Mouse (Mus musculus): ENCODE data around the gene Saa1. TPM values are rescaled to one million over a fixed set of nuclear protein-coding genes. Genes with fewer than 3 reads are reported as not detected.

Gene Saa1
- polyA plus RNA-seq, 1 experiment from 2014 or later = 3.7 TPM

- 75% methylated on average over 12 of the region's 12 CpGs for WGBS
- Histone ChIP-seq H3K4me1 (replicated peaks; ENCODE audit: insufficient read depth, low read length) (no peaks in the 10 kb centered on the region), H3K9ac (ENCODE audit: low read depth, low read length) (no peak overlapping the region), H3K9me3 (replicated peaks; ENCODE audit: low read length) (no peaks in the 10 kb centered on the region), H3K27me3 (ENCODE audit: insufficient read depth, low read length) (no peaks in the 10 kb centered on the region), H3K4me2 (ENCODE audit: low read length) (no peak overlapping the region), H3K36me3 (ENCODE audit: insufficient read depth, low read length) (no peaks in the 10 kb centered on the region), H3K4me3 (replicated peaks; ENCODE audit: low read depth, low read length) (no peak overlapping the region), H3K27ac (no peak overlapping the region)
- no peak for TF ChIP-seq CTCF (IDR thresholded peaks at IDR 0.05; ENCODE audit: low read depth)
- DNase-seq (ENCODE audit: low spot score) (no peak), ATAC-seq (replicated peaks; ENCODE audit: low FRiP score, low read depth) (no peak)
These were observed 4.0 kb downstream of the Saa1 start for GRCm38 (mm10) chr7:46738561-46739460.

GRCm38 (mm10) chr7:46734983-46735382, 7.8 kb downstream of the Saa1 start:
- Histone ChIP-seq H3K27ac (no peak overlapping the region), H3K36me3 (ENCODE audit: insufficient read depth, low read length) (no peaks in the 10 kb centered on the region), H3K9me3 (replicated peaks; ENCODE audit: low read length) (no peaks in the 10 kb centered on the region), H3K4me3 (replicated peaks; ENCODE audit: low read depth, low read length) (no peak overlapping the region), H3K27me3 (ENCODE audit: insufficient read depth, low read length) (no peaks in the 10 kb centered on the region), H3K4me1 (replicated peaks; ENCODE audit: insufficient read depth, low read length) (no peaks in the 10 kb centered on the region), H3K9ac (ENCODE audit: low read depth, low read length) (no peak overlapping the region), H3K4me2 (ENCODE audit: low read length) (no peak overlapping the region)
- WGBS = 84% methylated on average over 2 of the region's 2 CpGs
- ATAC-seq (replicated peaks; ENCODE audit: low FRiP score, low read depth) (no peak), DNase-seq (ENCODE audit: low spot score) (no peak)
- TF ChIP-seq CTCF (IDR thresholded peaks at IDR 0.05; ENCODE audit: low read depth) = no peak

- Histone ChIP-seq H3K27me3 (ENCODE audit: insufficient read depth, low read length) (no peaks in the 10 kb centered on the region), H3K27ac (no peak within 1 kb of the TSS), H3K4me3 (replicated peaks; ENCODE audit: low read depth, low read length) (no peak within 1 kb of the TSS), H3K36me3 (ENCODE audit: insufficient read depth, low read length) (no peaks in the 10 kb centered on the region), H3K9me3 (replicated peaks; ENCODE audit: low read length) (no peaks in the 10 kb centered on the region), H3K4me1 (replicated peaks; ENCODE audit: insufficient read depth, low read length) (no peaks in the 10 kb centered on the region), H3K4me2 (ENCODE audit: low read length) (no peak within 1 kb of the TSS), H3K9ac (ENCODE audit: low read depth, low read length) (no peak within 1 kb of the TSS)
- DNase-seq (ENCODE audit: low spot score) (no peak), ATAC-seq (replicated peaks; ENCODE audit: low FRiP score, low read depth) (no peak)
- 71% methylated on average over 4 of the region's 4 CpGs for WGBS
- TF ChIP-seq CTCF (IDR thresholded peaks at IDR 0.05; ENCODE audit: low read depth) = no peak
These were observed 10.3 kb downstream of the Saa1 start, which contains the start of gene Saa4 for GRCm38 (mm10) chr7:46732458-46732857. TSS of gene Saa4 (minus strand) at chr7:46732603.

- no peak for ATAC-seq (replicated peaks; ENCODE audit: low FRiP score, low read depth)
These were observed 15.2 kb downstream of the Saa1 start for GRCm38 (mm10) chr7:46727584-46727983.

GRCm38 (mm10) chr7:46724396-46724795, 18.4 kb downstream of the Saa1 start:
- H3K27me3 ChIP-seq (ENCODE audit: insufficient read depth, low read length) = no peaks in the 10 kb centered on the region
- TF ChIP-seq CTCF (IDR thresholded peaks at IDR 0.05; ENCODE audit: low read depth) = no peak
- H3K9ac ChIP-seq (ENCODE audit: low read depth, low read length) = no peak overlapping the region
- peak; percentile 66 for DNase-seq (ENCODE audit: low spot score)
- no peaks in the 10 kb centered on the region for H3K4me1 ChIP-seq (replicated peaks; ENCODE audit: insufficient read depth, low read length)
- peak overlapping the region; percentile 0; the same call in 1 of the 2 replicates for H3K27ac ChIP-seq
- ATAC-seq (replicated peaks; ENCODE audit: low FRiP score, low read depth) = peak; percentile 64; the same call in 1 of the 2 replicates
- no peak overlapping the region for H3K4me2 ChIP-seq (ENCODE audit: low read length)
- no peaks in the 10 kb centered on the region for H3K9me3 ChIP-seq (replicated peaks; ENCODE audit: low read length)
- H3K4me3 ChIP-seq (replicated peaks; ENCODE audit: low read depth, low read length) = no peak overlapping the region
- no peaks in the 10 kb centered on the region for H3K36me3 ChIP-seq (ENCODE audit: insufficient read depth, low read length)
- WGBS = 39% methylated on average over 5 of the region's 5 CpGs

More at GRCm38 (mm10) chr7:46727584-46727983, 15.2 kb downstream of the Saa1 start:
- H3K4me1 ChIP-seq (replicated peaks; ENCODE audit: insufficient read depth, low read length) = no peaks in the 10 kb centered on the region
- H3K27ac ChIP-seq = no peak overlapping the region
- no peak overlapping the region for H3K4me2 ChIP-seq (ENCODE audit: low read length)
- no peaks in the 10 kb centered on the region for H3K36me3 ChIP-seq (ENCODE audit: insufficient read depth, low read length)
- H3K4me3 ChIP-seq (replicated peaks; ENCODE audit: low read depth, low read length) = no peak overlapping the region
- H3K9me3 ChIP-seq (replicated peaks; ENCODE audit: low read length) = no peaks in the 10 kb centered on the region
- no peak for TF ChIP-seq CTCF (IDR thresholded peaks at IDR 0.05; ENCODE audit: low read depth)
- DNase-seq (ENCODE audit: low spot score) = no peak
- WGBS = 77% methylated on average over 1 of the region's 1 CpGs
- no peak overlapping the region for H3K9ac ChIP-seq (ENCODE audit: low read depth, low read length)
- H3K27me3 ChIP-seq (ENCODE audit: insufficient read depth, low read length) = no peaks in the 10 kb centered on the region

GRCm38 (mm10) chr7:46723849-46724248, 18.9 kb downstream of the Saa1 start:
- Histone ChIP-seq H3K9ac (ENCODE audit: low read depth, low read length) (no peak overlapping the region), H3K9me3 (replicated peaks; ENCODE audit: low read length) (no peaks in the 10 kb centered on the region), H3K27ac (peak overlapping the region; percentile 0; the same call in 1 of the 2 replicates), H3K36me3 (ENCODE audit: insufficient read depth, low read length) (no peaks in the 10 kb centered on the region), H3K4me2 (ENCODE audit: low read length) (no peak overlapping the region), H3K4me1 (replicated peaks; ENCODE audit: insufficient read depth, low read length) (no peaks in the 10 kb centered on the region), H3K27me3 (ENCODE audit: insufficient read depth, low read length) (no peaks in the 10 kb centered on the region), H3K4me3 (replicated peaks; ENCODE audit: low read depth, low read length) (no peak overlapping the region)
- ATAC-seq (replicated peaks; ENCODE audit: low FRiP score, low read depth) (peak; percentile 87), DNase-seq (ENCODE audit: low spot score) (peak; percentile 21)
- TF ChIP-seq CTCF (IDR thresholded peaks at IDR 0.05; ENCODE audit: low read depth) = no peak
- 70% methylated on average over 3 of the region's 3 CpGs for WGBS

Measured in kidney, postnatal 0 days (tissue).